Mouse (Mus musculus) forebrain, embryonic 13.5 days (tissue): ENCODE results near the gene Actn1. TPM values are rescaled to one million over a fixed set of nuclear protein-coding genes. Genes with fewer than 3 reads are reported as not detected.
"Not testable (repeated sequence)": the region's sequence is repeated elsewhere in the genome, so short reads cannot be mapped to it uniquely, and the experiment has no call there.

Source experiments
- ATAC-seq: fragments of 200-750 bp; cut with Nextera tagmentation; 2 replicates; pipeline ENCODE4 v1.8.0; 2017
- H3K27ac ChIP-seq: fragments of 300-500 bp; sonication (generic); 2 replicates; pipeline ENCODE4 v1.5.1; 2015; ENCODE audit warnings: inconsistent platforms, mild to moderate bottlenecking, moderate library complexity
- H3K27me3 ChIP-seq: fragments of 300-500 bp; sonication (generic); 2 replicates; pipeline ENCODE4 v1.6.1; 2015; ENCODE audit warnings: mild to moderate bottlenecking, inconsistent platforms
- H3K36me3 ChIP-seq: fragments of 300-500 bp; sonication (generic); 2 replicates; pipeline ENCODE4 v1.6.1; 2015; ENCODE audit warnings: mild to moderate bottlenecking, inconsistent platforms; ENCODE audit not compliant: poor library complexity, severe bottlenecking
- H3K4me1 ChIP-seq: fragments of 300-500 bp; sonication (generic); 2 replicates; pipeline ENCODE4 v1.6.1; 2015; ENCODE audit warnings: inconsistent platforms
- H3K4me2 ChIP-seq: fragments of 300-500 bp; sonication (generic); 2 replicates; pipeline ENCODE4 v1.6.1; 2015; ENCODE audit warnings: inconsistent platforms, mild to moderate bottlenecking, moderate library complexity
- H3K4me3 ChIP-seq: fragments of 300-500 bp; sonication (generic); 2 replicates; pipeline ENCODE4 v1.5.1; 2015; ENCODE audit warnings: mild to moderate bottlenecking, inconsistent platforms
- H3K9ac ChIP-seq: fragments of 300-500 bp; sonication (generic); 2 replicates; pipeline ENCODE4 v1.6.1; 2015; ENCODE audit warnings: mild to moderate bottlenecking, inconsistent platforms
- H3K9me3 ChIP-seq: fragments of 300-500 bp; sonication (generic); replicated peaks from 2 replicates; pipeline ENCODE4 v1.6.1; 2016; ENCODE audit warnings: inconsistent platforms
- WGBS: fragments of 180-500 bp; shearing (Covaris S2); methylation state at CpG from one replicate; pipeline ENCODE4 v1.1.7; 2015; 5-methylcytosine and 5-hydroxymethylcytosine counted together
- polyA plus RNA-seq: library from polyadenylated mRNA; unstranded; fragments of >200 nt; fragmentation: Nextera tagmentation; extraction: Ambion mirVana; gene quantifications from 2 replicates; pipeline ENCODE4 v1.2.1, GENCODE M21; 2015

The Actn1 gene
- 9.3 and 9.9 TPM in 2 replicates for polyA plus RNA-seq

- WGBS = under 1% methylated on average over 55 of the region's 55 CpGs
- Histone ChIP-seq H3K36me3 (no peaks in the 10 kb centered on the region), H3K4me3 (peak within 1 kb of the TSS; percentile 71), H3K4me1 (peaks cover 23% of the 10 kb centered on the region), H3K27ac (peak within 1 kb of the TSS; percentile 91), H3K9ac (peak within 1 kb of the TSS; percentile 81), H3K9me3 (no peaks in the 10 kb centered on the region), H3K4me2 (peak within 1 kb of the TSS; percentile 92), H3K27me3 (no peaks in the 10 kb centered on the region)
- peak; percentile 97 for ATAC-seq
Observed at GRCm38 (mm10) chr12:80260056-80260743, at the start of gene Actn1. Actn1 (minus strand) TSS chr12:80260371.

DNA sequence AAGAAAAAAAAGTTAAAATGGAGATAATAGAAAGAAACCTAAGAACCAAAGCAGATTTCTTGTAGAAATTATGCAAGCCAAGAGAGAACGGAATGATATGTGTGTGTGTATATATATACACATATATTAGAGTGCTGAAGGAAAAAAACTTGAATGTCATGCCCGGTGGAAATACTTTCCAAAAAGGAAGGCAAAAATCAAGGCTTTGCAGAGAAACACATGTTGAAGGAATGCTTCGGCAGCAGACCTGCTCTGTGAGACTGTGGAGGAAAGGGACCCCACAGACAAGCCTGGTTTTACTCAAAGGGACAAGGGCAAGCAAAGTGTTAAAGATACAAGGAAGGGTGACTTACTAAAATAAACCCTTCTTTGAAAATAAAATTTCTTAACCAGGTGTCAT lies 47.4 kb upstream of the Actn1 start:
- Histone ChIP-seq H3K27ac (no peak overlapping the region), H3K9me3 (0 out of 2 replicates have a peak, but pooled peaks cover 3% of the 10 kb centered on the region), H3K4me1 (no peaks in the 10 kb centered on the region), H3K4me3 (no peak overlapping the region), H3K36me3 (no peaks in the 10 kb centered on the region), H3K9ac (no peak overlapping the region), H3K27me3 (no peaks in the 10 kb centered on the region), H3K4me2 (no peak overlapping the region)
- 87% methylated on average over 3 of the region's 3 CpGs for WGBS
- ATAC-seq = no peak

DNA sequence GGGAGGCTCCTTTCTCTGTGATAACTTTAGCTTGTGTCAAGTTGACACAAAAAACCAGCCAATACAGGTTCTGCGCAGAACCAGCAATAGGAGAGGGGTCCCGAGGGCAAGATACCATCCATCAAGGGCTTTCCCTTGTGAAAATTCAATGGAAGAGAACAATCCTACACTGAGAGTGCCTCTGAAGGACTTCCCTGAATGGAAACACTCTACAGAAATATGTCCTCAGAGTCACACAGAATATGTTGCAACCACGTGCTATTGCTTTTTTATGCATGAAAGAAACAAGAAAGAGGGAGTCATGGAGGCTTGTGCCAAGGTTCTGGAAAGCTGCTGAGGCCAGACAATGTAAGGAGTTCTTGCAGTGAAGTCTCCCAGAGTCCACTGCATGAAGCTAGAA lies 44.3 kb upstream of the Actn1 start:
- no peak overlapping the region for H3K27ac ChIP-seq
- H3K36me3 ChIP-seq = no peaks in the 10 kb centered on the region
- ATAC-seq = no peak
- H3K4me3 ChIP-seq = no peak overlapping the region
- H3K9me3 ChIP-seq = 0 out of 2 replicates have a peak, but pooled peaks cover 3% of the 10 kb centered on the region
- no peaks in the 10 kb centered on the region for H3K27me3 ChIP-seq
- H3K9ac ChIP-seq = no peak overlapping the region
- H3K4me2 ChIP-seq = no peak overlapping the region
- no peaks in the 10 kb centered on the region for H3K4me1 ChIP-seq
- 92% methylated on average over 3 of the region's 3 CpGs for WGBS

GRCm38 (mm10) chr12:80300833-80301456 lies 40.8 kb upstream of the Actn1 start:
- WGBS = 80% methylated on average over 9 of the region's 9 CpGs
- Histone ChIP-seq H3K27ac (no peak overlapping the region), H3K36me3 (no peaks in the 10 kb centered on the region), H3K4me2 (no peak overlapping the region), H3K9ac (no peak overlapping the region), H3K4me3 (no peak overlapping the region), H3K27me3 (no peaks in the 10 kb centered on the region), H3K9me3 (0 out of 2 replicates have a peak, but pooled peaks cover 3% of the 10 kb centered on the region), H3K4me1 (no peaks in the 10 kb centered on the region)
- ATAC-seq = no peak

GRCm38 (mm10) chr12:80298714-80299113 lies 38.5 kb upstream of the Actn1 start:
- no peaks in the 10 kb centered on the region for H3K36me3 ChIP-seq
- H3K4me1 ChIP-seq = no peaks in the 10 kb centered on the region
- no peaks in the 10 kb centered on the region for H3K9me3 ChIP-seq
- WGBS = 86% methylated on average over 6 of the region's 6 CpGs
- H3K4me3 ChIP-seq = no peak overlapping the region
- no peak overlapping the region for H3K27ac ChIP-seq
- H3K4me2 ChIP-seq = no peak overlapping the region
- no peaks in the 10 kb centered on the region for H3K27me3 ChIP-seq
- H3K9ac ChIP-seq = no peak overlapping the region
- ATAC-seq = no peak

- no peak overlapping the region for H3K9ac ChIP-seq
- H3K4me3 ChIP-seq = no peak overlapping the region
- H3K27ac ChIP-seq = no peak overlapping the region
- 71% methylated on average over 3 of the region's 3 CpGs for WGBS
- ATAC-seq = no peak
- H3K27me3 ChIP-seq = no peaks in the 10 kb centered on the region
- no peaks in the 10 kb centered on the region for H3K36me3 ChIP-seq
- H3K4me1 ChIP-seq = 0 out of 2 replicates have a peak, but pooled peaks cover 7% of the 10 kb centered on the region
- H3K4me2 ChIP-seq = no peak overlapping the region
- no peaks in the 10 kb centered on the region for H3K9me3 ChIP-seq
Observed at GRCm38 (mm10) chr12:80291895-80292435, 31.8 kb upstream of the Actn1 start.

DNA sequence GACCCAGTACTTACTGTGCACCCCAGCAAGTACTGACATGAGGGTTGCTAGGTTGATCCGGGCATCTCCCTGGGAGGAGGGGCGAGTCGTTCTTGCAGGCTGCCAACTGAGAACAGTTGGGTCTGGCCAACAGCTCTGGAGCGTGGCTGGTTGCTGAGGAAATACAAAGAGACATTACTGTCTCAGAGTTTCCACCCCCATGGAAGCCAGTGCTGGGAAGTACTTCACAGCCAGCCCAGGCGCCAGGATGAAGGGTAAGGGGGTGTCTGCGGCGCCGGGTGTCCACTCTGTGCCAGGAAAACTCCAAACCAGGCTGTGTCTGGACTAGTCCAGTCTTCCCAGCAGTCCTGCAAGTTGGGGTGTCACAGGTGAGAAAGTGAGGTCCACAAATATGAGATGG lies 30.8 kb upstream of the Actn1 start:
- no peak for ATAC-seq
- 92% methylated on average over 8 of the region's 8 CpGs for WGBS

GRCm38 (mm10) chr12:80290483-80290882 lies 30.3 kb upstream of the Actn1 start:
- WGBS = 92% methylated on average over 4 of the region's 4 CpGs
- Histone ChIP-seq H3K4me1 (0 out of 2 replicates have a peak, but pooled peaks cover 7% of the 10 kb centered on the region), H3K4me2 (no peak overlapping the region), H3K27me3 (no peaks in the 10 kb centered on the region), H3K9me3 (no peaks in the 10 kb centered on the region), H3K36me3 (no peaks in the 10 kb centered on the region), H3K27ac (no peak overlapping the region), H3K4me3 (no peak overlapping the region), H3K9ac (no peak overlapping the region)
- ATAC-seq = no peak

More for the DNA sequence above, 30.8 kb upstream of the Actn1 start:
- Histone ChIP-seq H3K9ac (no peak overlapping the region), H3K27me3 (no peaks in the 10 kb centered on the region), H3K4me1 (0 out of 2 replicates have a peak, but pooled peaks cover 7% of the 10 kb centered on the region), H3K27ac (no peak overlapping the region), H3K9me3 (no peaks in the 10 kb centered on the region), H3K36me3 (no peaks in the 10 kb centered on the region), H3K4me3 (no peak overlapping the region), H3K4me2 (no peak overlapping the region)

- Histone ChIP-seq H3K27me3 (no peaks in the 10 kb centered on the region), H3K9ac (no peak overlapping the region), H3K4me3 (no peak overlapping the region), H3K27ac (no peak overlapping the region), H3K36me3 (no peaks in the 10 kb centered on the region), H3K9me3 (no peaks in the 10 kb centered on the region), H3K4me2 (no peak overlapping the region), H3K4me1 (0 out of 2 replicates have a peak, but pooled peaks cover 7% of the 10 kb centered on the region)
- 80% methylated on average over 3 of the region's 3 CpGs for WGBS
- no peak for ATAC-seq
Observed at GRCm38 (mm10) chr12:80289722-80290121, 29.6 kb upstream of the Actn1 start.

DNA sequence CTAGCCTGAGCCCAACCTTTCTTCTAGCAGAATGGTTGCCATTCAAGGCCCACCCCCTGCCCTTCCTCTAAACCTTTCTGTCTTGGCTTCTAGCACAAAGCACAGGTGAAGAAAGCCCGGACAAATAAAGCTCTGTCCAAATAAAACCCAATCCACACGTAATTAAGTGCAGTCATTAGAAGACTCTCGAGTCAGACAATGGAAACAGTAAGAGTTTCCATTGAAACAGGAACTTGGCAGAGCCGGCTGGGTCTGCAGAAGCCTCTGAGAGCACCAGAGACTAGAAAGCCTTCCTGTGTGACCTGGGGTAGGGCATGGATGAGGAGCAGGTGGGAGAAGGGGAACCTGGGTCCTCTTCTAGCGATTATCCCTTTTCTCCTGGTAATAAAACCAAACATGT lies 25.7 kb upstream of the Actn1 start:
- Histone ChIP-seq H3K4me2 (no peak overlapping the region), H3K9ac (no peak overlapping the region), H3K9me3 (no peaks in the 10 kb centered on the region), H3K4me3 (no peak overlapping the region), H3K4me1 (no peaks in the 10 kb centered on the region), H3K36me3 (no peaks in the 10 kb centered on the region), H3K27me3 (no peaks in the 10 kb centered on the region), H3K27ac (no peak overlapping the region)
- WGBS = 50% methylated on average over 5 of the region's 5 CpGs
- no peak for ATAC-seq

GRCm38 (mm10) chr12:80284251-80284650 lies 24.1 kb upstream of the Actn1 start:
- H3K27ac ChIP-seq, H3K27me3 ChIP-seq, ATAC-seq, H3K36me3 ChIP-seq, H3K9me3 ChIP-seq, H3K4me3 ChIP-seq, H3K4me2 ChIP-seq, H3K9ac ChIP-seq, H3K4me1 ChIP-seq: not testable (repeated sequence)
- WGBS = 88% methylated on average over 2 of the region's 2 CpGs

- WGBS = 89% methylated on average over 10 of the region's 10 CpGs
Observed at GRCm38 (mm10) chr12:80278866-80279265, 18.7 kb upstream of the Actn1 start.

More at GRCm38 (mm10) chr12:80278866-80279265, 18.7 kb upstream of the Actn1 start:
- H3K9ac ChIP-seq = no peak overlapping the region
- H3K4me1 ChIP-seq = no peaks in the 10 kb centered on the region
- no peaks in the 10 kb centered on the region for H3K27me3 ChIP-seq
- no peaks in the 10 kb centered on the region for H3K9me3 ChIP-seq
- H3K4me3 ChIP-seq = no peak overlapping the region
- H3K27ac ChIP-seq = no peak overlapping the region
- ATAC-seq = no peak
- no peak overlapping the region for H3K4me2 ChIP-seq
- H3K36me3 ChIP-seq = no peaks in the 10 kb centered on the region
